Mouse (Mus musculus) intestine, embryonic 16.5 days (tissue): ENCODE data around the gene Pkd2l1. TPM values are rescaled to one million over a fixed set of nuclear protein-coding genes. Genes with fewer than 3 reads are reported as not detected.
A peak's percentile ranks its signal among the peaks of the same experiment; 100 is the strongest.
"Not testable (repeated sequence)": the region's sequence is repeated elsewhere in the genome, so short reads cannot be mapped to it uniquely, and the experiment has no call there.

ENCODE experiments used
- ATAC-seq: fragments of 200-750 bp; cut with Nextera tagmentation; 2 replicates; pipeline ENCODE4 v1.8.0; 2017; ENCODE audit warnings: moderate TSS enrichment, moderate library complexity
- H3K27ac ChIP-seq: fragments of 300-500 bp; sonication (generic); 2 replicates; pipeline ENCODE4 v1.5.1; 2014; ENCODE audit warnings: mild to moderate bottlenecking, low read length
- H3K27me3 ChIP-seq: fragments of 300-500 bp; sonication (generic); replicated peaks from 2 replicates; pipeline ENCODE4 v1.6.1; 2014; ENCODE audit warnings: low read length, control low read depth, mixed read lengths; ENCODE audit not compliant: control insufficient read depth, insufficient read depth
- H3K36me3 ChIP-seq: fragments of 300-500 bp; sonication (generic); 2 replicates; pipeline ENCODE4 v1.6.1; 2014; ENCODE audit warnings: low read length, control low read depth; ENCODE audit not compliant: control insufficient read depth, insufficient read depth
- H3K4me1 ChIP-seq: fragments of 300-500 bp; sonication (generic); 2 replicates; pipeline ENCODE4 v1.6.1; 2014; ENCODE audit warnings: low read length, control low read depth, mixed read lengths; ENCODE audit not compliant: control insufficient read depth, insufficient read depth
- H3K4me2 ChIP-seq: fragments of 300-500 bp; sonication (generic); 2 replicates; pipeline ENCODE4 v1.6.1; 2014; ENCODE audit warnings: low read depth, low read length, control low read depth
- H3K4me3 ChIP-seq: fragments of 300-500 bp; sonication (generic); 2 replicates; pipeline ENCODE4 v1.5.1; 2014; ENCODE audit warnings: mild to moderate bottlenecking, low read length
- H3K9ac ChIP-seq: fragments of 300-500 bp; sonication (generic); 2 replicates; pipeline ENCODE4 v1.6.1; 2014; ENCODE audit warnings: low read depth, low read length
- H3K9me3 ChIP-seq: fragments of 300-500 bp; sonication (generic); 2 replicates; pipeline ENCODE4 v1.6.1; 2016; ENCODE audit warnings: low read length, control low read depth; ENCODE audit not compliant: control insufficient read depth
- WGBS: fragments of 180-500 bp; shearing (Covaris S2); extraction: QIAGEN DNeasy Blood & Tissue Kit; methylation state at CpG from one replicate; pipeline ENCODE4 v1.1.7; 2014; 5-methylcytosine and 5-hydroxymethylcytosine counted together
- polyA plus RNA-seq: library from polyadenylated mRNA; unstranded; fragments of >200 nt; fragmentation: Nextera tagmentation; extraction: Ambion mirVana; gene quantifications from 2 replicates; pipeline ENCODE4 v1.2.1, GENCODE M21; 2015

The Pkd2l1 gene
- polyA plus RNA-seq, 1 experiment from 2014 or later = not detected

DNA sequence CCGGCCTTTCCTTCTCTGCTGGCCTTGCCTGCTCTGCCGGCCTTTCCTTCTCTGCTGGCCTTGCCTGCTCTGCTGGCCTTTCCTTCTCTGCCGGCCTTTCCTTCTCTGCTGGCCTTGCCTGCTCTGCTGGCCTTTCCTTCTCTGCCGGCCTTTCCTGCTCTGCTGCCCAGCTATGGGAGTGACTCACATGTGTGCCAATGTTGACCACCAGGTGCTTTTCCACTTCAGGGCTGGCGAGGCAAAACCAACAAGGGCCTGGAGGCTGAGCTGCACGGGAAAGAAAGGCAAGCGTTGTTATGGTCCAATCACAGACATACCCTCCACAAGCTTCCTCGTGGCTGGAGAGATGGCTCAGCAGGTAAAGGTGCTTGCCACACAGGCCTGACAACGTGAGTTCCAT is 71.6 kb downstream of the Pkd2l1 start:
- not testable (repeated sequence) for H3K9me3 ChIP-seq, H3K27ac ChIP-seq, H3K4me3 ChIP-seq, H3K4me1 ChIP-seq, H3K27me3 ChIP-seq, H3K9ac ChIP-seq, H3K4me2 ChIP-seq, ATAC-seq
- WGBS = 88% methylated on average over 7 of the region's 9 CpGs
- H3K36me3 ChIP-seq = peaks cover 21% of the 10 kb centered on the region

DNA sequence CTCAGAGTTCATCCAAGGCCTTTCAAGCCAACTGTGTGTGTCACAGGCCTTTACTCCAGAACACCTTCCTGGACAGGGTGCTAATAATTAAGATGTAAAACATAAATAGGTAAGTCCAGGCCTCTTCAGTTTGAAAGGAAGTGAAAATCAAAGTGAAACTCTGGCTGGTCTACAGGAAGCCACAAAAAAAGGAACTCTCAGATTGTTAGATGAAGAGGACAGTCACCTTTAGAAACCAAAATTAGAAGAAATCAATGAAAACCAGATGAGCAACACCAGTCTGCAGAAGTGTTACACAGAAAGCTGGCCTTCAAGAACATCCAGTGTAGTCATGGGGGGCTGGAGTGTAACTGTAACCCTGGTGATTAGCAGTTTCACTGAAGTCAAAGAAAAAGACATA is 74.4 kb downstream of the Pkd2l1 start:
- no peak for ATAC-seq
- Histone ChIP-seq H3K4me2 (no peak overlapping the region), H3K9ac (no peak overlapping the region), H3K27me3 (no peaks in the 10 kb centered on the region), H3K4me3 (no peak overlapping the region), H3K9me3 (no peaks in the 10 kb centered on the region), H3K36me3 (peaks cover 8% of the 10 kb centered on the region; the same call in 1 of the 2 replicates), H3K27ac (no peak overlapping the region), H3K4me1 (no peaks in the 10 kb centered on the region)

DNA sequence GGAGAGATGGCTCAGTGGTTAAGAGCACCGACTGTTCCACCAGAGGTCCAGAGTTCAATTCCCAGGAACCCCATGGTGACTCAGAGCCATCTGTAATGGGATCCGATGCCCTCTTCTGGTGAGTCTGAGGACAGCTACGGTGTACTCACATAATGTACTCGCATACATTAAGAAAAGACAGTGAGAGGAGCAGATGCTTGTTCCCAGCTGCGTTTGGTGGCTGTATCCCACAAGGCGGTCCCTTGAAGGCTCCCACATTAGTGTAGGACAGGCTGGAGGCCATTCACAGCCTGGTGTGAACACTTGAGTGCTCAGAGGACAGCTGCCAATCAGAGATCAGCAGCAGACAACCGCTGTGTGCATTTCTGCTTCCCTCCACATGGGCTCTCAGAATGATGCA is 80.5 kb downstream of the Pkd2l1 start:
- WGBS = 65% methylated on average over 7 of the region's 7 CpGs
- 0 out of 2 replicates have a peak, but pooled peaks cover 3% of the 10 kb centered on the region for H3K4me1 ChIP-seq
- H3K36me3 ChIP-seq = 0 out of 2 replicates have a peak, but pooled peaks cover 7% of the 10 kb centered on the region
- no peak overlapping the region for H3K27ac ChIP-seq
- H3K9me3 ChIP-seq = no peaks in the 10 kb centered on the region
- H3K27me3 ChIP-seq = no peaks in the 10 kb centered on the region
- no peak overlapping the region for H3K9ac ChIP-seq
- ATAC-seq = no peak
- no peak overlapping the region for H3K4me3 ChIP-seq
- no peak overlapping the region for H3K4me2 ChIP-seq

DNA sequence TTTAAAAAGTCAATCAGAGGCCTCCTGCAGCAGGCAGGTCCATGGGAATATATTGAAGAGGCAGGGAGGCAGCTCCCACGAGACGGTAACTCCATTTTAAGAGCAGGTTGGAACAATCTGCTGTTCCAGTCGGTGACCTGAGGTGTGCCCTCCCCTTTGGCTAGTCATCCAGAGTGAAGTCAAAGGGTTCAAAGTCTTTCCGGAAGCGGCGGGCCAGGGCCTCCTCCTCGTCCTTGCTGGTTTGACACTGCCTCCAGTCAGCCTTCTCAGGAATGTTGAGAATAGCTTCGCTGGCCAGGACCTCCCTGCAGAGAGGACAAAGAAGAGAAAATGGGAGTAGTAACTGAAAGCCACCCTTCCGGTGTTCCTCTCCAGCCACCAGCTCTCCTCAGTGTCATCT is 81.9 kb downstream of the Pkd2l1 start:
- ATAC-seq = 0 out of 2 replicates have a peak, but pooled peaks have one; percentile 28
- Histone ChIP-seq H3K4me1 (peaks cover 9% of the 10 kb centered on the region; the same call in 1 of the 2 replicates), H3K9me3 (no peaks in the 10 kb centered on the region), H3K27ac (peak overlapping the region; percentile 38), H3K36me3 (0 out of 2 replicates have a peak, but pooled peaks cover 7% of the 10 kb centered on the region), H3K4me3 (no peak overlapping the region), H3K27me3 (no peaks in the 10 kb centered on the region), H3K4me2 (no peak overlapping the region), H3K9ac (no peak overlapping the region)
- 81% methylated on average over 9 of the region's 9 CpGs for WGBS

- Histone ChIP-seq H3K4me2 (no peak overlapping the region), H3K9ac (no peak overlapping the region), H3K36me3 (0 out of 2 replicates have a peak, but pooled peaks cover 6% of the 10 kb centered on the region), H3K4me3 (no peak overlapping the region), H3K27me3 (no peaks in the 10 kb centered on the region), H3K4me1 (peaks cover 9% of the 10 kb centered on the region; the same call in 1 of the 2 replicates), H3K9me3 (no peaks in the 10 kb centered on the region), H3K27ac (no peak overlapping the region)
- no peak for ATAC-seq
Observed at GRCm38 (mm10) chr19:44108996-44109395, 83.2 kb downstream of the Pkd2l1 start.

DNA sequence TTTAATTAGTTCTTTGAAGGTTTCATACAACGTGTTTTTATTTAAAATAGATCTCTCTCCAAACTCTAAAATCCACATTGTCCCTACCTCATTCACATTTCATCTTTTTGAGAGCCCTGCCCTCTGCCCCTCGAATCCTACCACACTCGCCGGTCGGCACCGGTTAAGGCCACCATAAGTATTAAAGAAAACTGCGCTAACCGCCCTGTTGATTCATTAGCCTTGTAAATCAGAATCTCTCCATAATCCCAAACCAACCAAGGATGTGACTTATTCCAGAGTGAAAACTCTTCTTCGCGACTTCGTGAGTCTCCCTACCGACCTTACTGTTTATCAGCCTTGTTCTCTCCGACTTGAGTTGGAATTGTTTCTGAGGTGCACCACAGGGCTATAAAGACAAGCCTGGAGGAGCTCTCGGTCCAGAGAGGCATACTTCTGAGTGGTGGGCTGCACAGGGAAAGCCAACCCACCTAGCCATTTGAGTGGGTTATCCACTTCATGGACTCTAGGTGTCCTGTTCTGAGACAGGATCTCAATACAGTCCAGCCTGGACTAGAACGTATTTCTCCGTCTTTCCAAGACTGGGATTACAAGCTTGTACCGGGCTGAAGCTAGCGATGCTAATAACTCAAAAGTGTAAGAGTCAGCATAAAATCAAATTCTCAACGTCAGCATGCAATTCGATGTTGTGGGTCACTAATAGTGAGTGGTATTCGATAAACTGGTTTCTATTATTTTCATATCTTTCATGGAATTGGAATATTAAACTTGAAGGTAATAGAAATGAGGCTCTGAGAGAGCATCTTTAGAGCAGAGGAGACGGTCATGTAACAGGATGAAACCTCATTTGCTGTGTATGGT is 84.4 kb downstream of the Pkd2l1 start:
- no peak overlapping the region for H3K27ac ChIP-seq
- peak overlapping the region; percentile 95 for H3K4me3 ChIP-seq
- no peaks in the 10 kb centered on the region for H3K9me3 ChIP-seq
- H3K27me3 ChIP-seq = no peaks in the 10 kb centered on the region
- peak overlapping the region; percentile 68 for H3K9ac ChIP-seq
- 0 out of 2 replicates have a peak, but pooled peaks cover 6% of the 10 kb centered on the region for H3K36me3 ChIP-seq
- peak overlapping the region; percentile 83 for H3K4me2 ChIP-seq
- ATAC-seq = peak; percentile 39; the same call in 1 of the 2 replicates
- WGBS = 27% methylated on average over 22 of the region's 22 CpGs
- peaks cover 9% of the 10 kb centered on the region; the same call in 1 of the 2 replicates for H3K4me1 ChIP-seq

GRCm38 (mm10) chr19:44106831-44107660 is 85.2 kb downstream of the Pkd2l1 start, which contains the start of gene Chuk:
Gene Chuk (minus strand): TSS chr19:44107480.
- Histone ChIP-seq H3K4me1 (peaks cover 9% of the 10 kb centered on the region; the same call in 1 of the 2 replicates), H3K4me2 (peak within 1 kb of the TSS; percentile 88), H3K36me3 (0 out of 2 replicates have a peak, but pooled peaks cover 3% of the 10 kb centered on the region), H3K27me3 (no peaks in the 10 kb centered on the region), H3K4me3 (peak within 1 kb of the TSS; percentile 95), H3K9me3 (no peaks in the 10 kb centered on the region), H3K9ac (peak within 1 kb of the TSS; percentile 97), H3K27ac (peak within 1 kb of the TSS; percentile 45)
- ATAC-seq = peak; percentile 98
- 1% methylated on average over 67 of the region's 67 CpGs for WGBS

DNA sequence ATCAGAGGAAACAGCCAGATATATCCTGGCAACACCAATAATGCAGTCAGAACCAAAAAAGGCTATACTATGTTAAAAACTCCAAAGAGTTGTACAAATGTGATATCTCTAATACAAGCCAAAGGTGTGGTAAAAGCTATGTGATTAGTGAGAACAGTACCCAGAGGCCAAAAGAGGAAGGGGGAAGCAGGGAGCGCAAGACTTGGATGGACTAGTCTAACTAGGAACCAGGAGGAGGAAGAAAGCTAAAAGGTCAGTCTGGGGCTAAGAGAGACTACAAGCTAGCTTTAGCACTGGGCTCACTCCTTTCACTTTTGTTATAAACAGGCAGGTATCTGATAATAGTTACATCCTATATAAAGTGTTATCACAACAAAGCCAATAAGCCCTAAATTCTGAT is 87.8 kb downstream of the Pkd2l1 start:
- H3K27ac ChIP-seq = no peak overlapping the region
- H3K36me3 ChIP-seq = no peaks in the 10 kb centered on the region
- WGBS = 94% methylated on average over 1 of the region's 1 CpGs
- no peak for ATAC-seq
- H3K4me1 ChIP-seq = peaks cover 9% of the 10 kb centered on the region; the same call in 1 of the 2 replicates
- no peak overlapping the region for H3K4me3 ChIP-seq
- H3K9me3 ChIP-seq = no peaks in the 10 kb centered on the region
- H3K4me2 ChIP-seq = no peak overlapping the region
- H3K9ac ChIP-seq = no peak overlapping the region
- no peaks in the 10 kb centered on the region for H3K27me3 ChIP-seq

GRCm38 (mm10) chr19:44103001-44103400 is 89.2 kb downstream of the Pkd2l1 start:
- WGBS = 89% methylated on average over 3 of the region's 3 CpGs
- Histone ChIP-seq H3K4me3 (no peak overlapping the region), H3K27ac (no peak overlapping the region), H3K36me3 (no peaks in the 10 kb centered on the region), H3K9ac (no peak overlapping the region), H3K9me3 (no peaks in the 10 kb centered on the region), H3K4me2 (no peak overlapping the region), H3K27me3 (no peaks in the 10 kb centered on the region), H3K4me1 (peaks cover 8% of the 10 kb centered on the region; the same call in 1 of the 2 replicates)
- no peak for ATAC-seq
